Mouse (Mus musculus): Measurements from ENCODE around the gene Anapc15.

- TF ChIP-seq CTCF (IDR thresholded peaks at IDR 0.05; ENCODE audit: low read depth, low read length) = no peak
- TF ChIP-seq GATA1 (IDR thresholded peaks at IDR 0.05; ENCODE audit: borderline replicate concordance, low read length) = no peak
- TF ChIP-seq TAL1 (conservative IDR thresholded peaks at IDR 0.05; ENCODE audit: low read depth, low read length) = no peak
- no peak for TF ChIP-seq GATA2 (IDR thresholded peaks at IDR 0.05; ENCODE audit: borderline replicate concordance, low read depth, low read length)
Observed at GRCm38 (mm10) chr7:101884160-101884559, 20.6 kb downstream of the Anapc15 start.

Measured in G1E (cell line).